Mouse (Mus musculus): ENCODE measurements at regions not wholly inside any gene's neighbourhood (a gene's known extent, or its start where the extent isn't known, plus 50 kb on each side); places are given as distances from the start of the nearest gene placed in this dataset.

GRCm38 (mm10) chr14:94541995-94542394 lies 651.5 kb upstream of the Pcdh9 start:
- Histone ChIP-seq H3K27ac (ENCODE audit: low read length) (no peak overlapping the region), H3K36me3 (ENCODE audit: control insufficient read depth, insufficient read depth, low read length) (no peaks in the 10 kb centered on the region), H3K27me3 (ENCODE audit: control insufficient read depth, insufficient read depth, low read depth, low read length) (no peaks in the 10 kb centered on the region), H3K4me1 (replicated peaks; ENCODE audit: control insufficient read depth, insufficient read depth, low read length) (no peaks in the 10 kb centered on the region), H3K4me3 (ENCODE audit: low read length) (no peak overlapping the region), H3K4me2 (ENCODE audit: low read depth, low read length) (no peak overlapping the region), H3K9ac (ENCODE audit: low read length) (no peak overlapping the region), H3K9me3 (ENCODE audit: control insufficient read depth, low read length) (no peaks in the 10 kb centered on the region)
- no peak for ATAC-seq (ENCODE audit: low read depth)
- WGBS, result 75% methylated on average over 8 of the region's 8 CpGs

- Histone ChIP-seq H3K4me2 (ENCODE audit: low read depth, low read length) (no peak overlapping the region), H3K4me1 (replicated peaks; ENCODE audit: control insufficient read depth, insufficient read depth, low read length) (0 out of 2 replicates have a peak, but pooled peaks cover 3% of the 10 kb centered on the region), H3K27me3 (ENCODE audit: control insufficient read depth, insufficient read depth, low read depth, low read length) (no peaks in the 10 kb centered on the region), H3K36me3 (ENCODE audit: control insufficient read depth, insufficient read depth, low read length) (no peaks in the 10 kb centered on the region), H3K9me3 (ENCODE audit: control insufficient read depth, low read length) (peaks cover 2% of the 10 kb centered on the region; the same call in 1 of the 2 replicates), H3K27ac (ENCODE audit: low read length) (no peak overlapping the region), H3K9ac (ENCODE audit: low read length) (no peak overlapping the region), H3K4me3 (ENCODE audit: low read length) (no peak overlapping the region)
- no peak for ATAC-seq (ENCODE audit: low read depth)
- WGBS, result 80% methylated on average over 1 of the region's 1 CpGs
These were observed 635.2 kb upstream of the Pcdh9 start for GRCm38 (mm10) chr14:94525648-94526047.

GRCm38 (mm10) chr14:94525238-94525637 lies 634.8 kb upstream of the Pcdh9 start:
- H3K9me3 ChIP-seq (ENCODE audit: control insufficient read depth, low read length), result peaks cover 2% of the 10 kb centered on the region; the same call in 1 of the 2 replicates
- H3K9ac ChIP-seq (ENCODE audit: low read length), result no peak overlapping the region
- no peak overlapping the region for H3K4me3 ChIP-seq (ENCODE audit: low read length)
- no peak overlapping the region for H3K4me2 ChIP-seq (ENCODE audit: low read depth, low read length)
- 0 out of 2 replicates have a peak, but pooled peaks cover 3% of the 10 kb centered on the region for H3K4me1 ChIP-seq (replicated peaks; ENCODE audit: control insufficient read depth, insufficient read depth, low read length)
- no peaks in the 10 kb centered on the region for H3K27me3 ChIP-seq (ENCODE audit: control insufficient read depth, insufficient read depth, low read depth, low read length)
- no peaks in the 10 kb centered on the region for H3K36me3 ChIP-seq (ENCODE audit: control insufficient read depth, insufficient read depth, low read length)
- no peak overlapping the region for H3K27ac ChIP-seq (ENCODE audit: low read length)
- ATAC-seq (ENCODE audit: low read depth), result no peak

- 24% methylated on average over 2 of the region's 2 CpGs for WGBS
- ATAC-seq (ENCODE audit: low read depth), result peak; percentile 60
- Histone ChIP-seq H3K36me3 (ENCODE audit: control insufficient read depth, insufficient read depth, low read length) (no peaks in the 10 kb centered on the region), H3K9me3 (ENCODE audit: control insufficient read depth, low read length) (no peaks in the 10 kb centered on the region), H3K27me3 (ENCODE audit: control insufficient read depth, insufficient read depth, low read depth, low read length) (no peaks in the 10 kb centered on the region), H3K4me1 (replicated peaks; ENCODE audit: control insufficient read depth, insufficient read depth, low read length) (0 out of 2 replicates have a peak, but pooled peaks cover 3% of the 10 kb centered on the region), H3K9ac (ENCODE audit: low read length) (no peak overlapping the region), H3K4me3 (ENCODE audit: low read length) (no peak overlapping the region), H3K4me2 (ENCODE audit: low read depth, low read length) (no peak overlapping the region), H3K27ac (ENCODE audit: low read length) (no peak overlapping the region)
These were observed 631.5 kb upstream of the Pcdh9 start for GRCm38 (mm10) chr14:94522007-94522406.

- Histone ChIP-seq H3K27me3 (ENCODE audit: control insufficient read depth, insufficient read depth, low read depth, low read length) (no peaks in the 10 kb centered on the region), H3K4me2 (ENCODE audit: low read depth, low read length) (no peak overlapping the region), H3K9me3 (ENCODE audit: control insufficient read depth, low read length) (no peaks in the 10 kb centered on the region), H3K4me1 (replicated peaks; ENCODE audit: control insufficient read depth, insufficient read depth, low read length) (no peaks in the 10 kb centered on the region), H3K27ac (ENCODE audit: low read length) (no peak overlapping the region), H3K4me3 (ENCODE audit: low read length) (no peak overlapping the region), H3K9ac (ENCODE audit: low read length) (no peak overlapping the region), H3K36me3 (ENCODE audit: control insufficient read depth, insufficient read depth, low read length) (no peaks in the 10 kb centered on the region)
- ATAC-seq (ENCODE audit: low read depth), result no peak
These were observed 600.9 kb upstream of the Pcdh9 start for GRCm38 (mm10) chr14:94491370-94491769.

- Histone ChIP-seq H3K4me2 (ENCODE audit: low read depth, low read length) (no peak overlapping the region), H3K9ac (ENCODE audit: low read length) (no peak overlapping the region), H3K9me3 (ENCODE audit: control insufficient read depth, low read length) (no peaks in the 10 kb centered on the region), H3K36me3 (ENCODE audit: control insufficient read depth, insufficient read depth, low read length) (no peaks in the 10 kb centered on the region), H3K27me3 (ENCODE audit: control insufficient read depth, insufficient read depth, low read depth, low read length) (no peaks in the 10 kb centered on the region), H3K4me1 (replicated peaks; ENCODE audit: control insufficient read depth, insufficient read depth, low read length) (no peaks in the 10 kb centered on the region), H3K27ac (ENCODE audit: low read length) (no peak overlapping the region), H3K4me3 (ENCODE audit: low read length) (no peak overlapping the region)
- ATAC-seq (ENCODE audit: low read depth), result no peak
- WGBS, result 85% methylated on average over 3 of the region's 3 CpGs
These were observed 585.4 kb upstream of the Pcdh9 start for GRCm38 (mm10) chr14:94475887-94476286.

GRCm38 (mm10) chr14:94473181-94473580 lies 582.7 kb upstream of the Pcdh9 start:
- Histone ChIP-seq H3K9me3 (ENCODE audit: control insufficient read depth, low read length) (no peaks in the 10 kb centered on the region), H3K4me3 (ENCODE audit: low read length) (no peak overlapping the region), H3K4me2 (ENCODE audit: low read depth, low read length) (no peak overlapping the region), H3K27ac (ENCODE audit: low read length) (no peak overlapping the region), H3K27me3 (ENCODE audit: control insufficient read depth, insufficient read depth, low read depth, low read length) (no peaks in the 10 kb centered on the region), H3K4me1 (replicated peaks; ENCODE audit: control insufficient read depth, insufficient read depth, low read length) (no peaks in the 10 kb centered on the region), H3K36me3 (ENCODE audit: control insufficient read depth, insufficient read depth, low read length) (no peaks in the 10 kb centered on the region), H3K9ac (ENCODE audit: low read length) (no peak overlapping the region)
- 88% methylated on average over 1 of the region's 1 CpGs for WGBS
- ATAC-seq (ENCODE audit: low read depth), result no peak

- Histone ChIP-seq H3K4me3 (ENCODE audit: low read length) (no peak overlapping the region), H3K36me3 (ENCODE audit: control insufficient read depth, insufficient read depth, low read length) (no peaks in the 10 kb centered on the region), H3K27me3 (ENCODE audit: control insufficient read depth, insufficient read depth, low read depth, low read length) (no peaks in the 10 kb centered on the region), H3K4me2 (ENCODE audit: low read depth, low read length) (no peak overlapping the region), H3K27ac (ENCODE audit: low read length) (no peak overlapping the region), H3K9me3 (ENCODE audit: control insufficient read depth, low read length) (no peaks in the 10 kb centered on the region), H3K9ac (ENCODE audit: low read length) (no peak overlapping the region), H3K4me1 (replicated peaks; ENCODE audit: control insufficient read depth, insufficient read depth, low read length) (no peaks in the 10 kb centered on the region)
- 66% methylated on average over 1 of the region's 1 CpGs for WGBS
- ATAC-seq (ENCODE audit: low read depth), result no peak
These were observed 555.5 kb upstream of the Pcdh9 start for GRCm38 (mm10) chr14:94445952-94446351.

GRCm38 (mm10) chr14:94433343-94433958 lies 543.0 kb upstream of the Pcdh9 start:
- Histone ChIP-seq H3K27ac (ENCODE audit: low read length) (no peak overlapping the region), H3K36me3 (ENCODE audit: control insufficient read depth, insufficient read depth, low read length) (no peaks in the 10 kb centered on the region), H3K9me3 (ENCODE audit: control insufficient read depth, low read length) (no peaks in the 10 kb centered on the region), H3K27me3 (ENCODE audit: control insufficient read depth, insufficient read depth, low read depth, low read length) (no peaks in the 10 kb centered on the region), H3K4me3 (ENCODE audit: low read length) (no peak overlapping the region), H3K4me2 (ENCODE audit: low read depth, low read length) (no peak overlapping the region), H3K4me1 (replicated peaks; ENCODE audit: control insufficient read depth, insufficient read depth, low read length) (no peaks in the 10 kb centered on the region; the same call in 1 of the 2 replicates), H3K9ac (ENCODE audit: low read length) (no peak overlapping the region)
- no peak for ATAC-seq (ENCODE audit: low read depth)
- WGBS, result 62% methylated on average over 7 of the region's 7 CpGs
